Mouse (Mus musculus) stomach, embryonic 16.5 days (tissue): Measurements from ENCODE around the gene Ar. TPM values are rescaled to one million over a fixed set of nuclear protein-coding genes. Genes with fewer than 3 reads are reported as not detected.

Experiments used
- ATAC-seq: fragments of 200-750 bp; cut with Nextera tagmentation; 2 replicates; pipeline ENCODE4 v1.8.0; 2017; ENCODE audit warnings: moderate number of reproducible peaks, moderate TSS enrichment; ENCODE audit not compliant: insufficient read depth, low FRiP score
- H3K27ac ChIP-seq: fragments of 300-500 bp; sonication (generic); 2 replicates; pipeline ENCODE4 v1.5.1; 2014; ENCODE audit warnings: low read length
- H3K27me3 ChIP-seq: fragments of 300-500 bp; sonication (generic); 2 replicates; pipeline ENCODE4 v1.6.1; 2014; ENCODE audit warnings: low read length, control low read depth, mixed read lengths; ENCODE audit not compliant: control insufficient read depth, insufficient read depth
- H3K36me3 ChIP-seq: fragments of 300-500 bp; sonication (generic); 2 replicates; pipeline ENCODE4 v1.6.1; 2014; ENCODE audit warnings: low read length; ENCODE audit not compliant: control insufficient read depth, insufficient read depth
- H3K4me1 ChIP-seq: fragments of 300-500 bp; sonication (generic); 2 replicates; pipeline ENCODE4 v1.6.1; 2014; ENCODE audit warnings: low read length, control low read depth, mixed read lengths; ENCODE audit not compliant: control insufficient read depth, insufficient read depth
- H3K4me2 ChIP-seq: fragments of 300-500 bp; sonication (generic); 2 replicates; pipeline ENCODE4 v1.6.1; 2014; ENCODE audit warnings: low read depth, low read length, mixed read lengths
- H3K4me3 ChIP-seq: fragments of 300-500 bp; sonication (generic); replicated peaks from 2 replicates; pipeline ENCODE4 v1.5.1; 2014; ENCODE audit warnings: mild to moderate bottlenecking, low read length
- H3K9ac ChIP-seq: fragments of 300-500 bp; sonication (generic); 2 replicates; pipeline ENCODE4 v1.6.1; 2014; ENCODE audit warnings: low read length
- H3K9me3 ChIP-seq: fragments of 300-500 bp; sonication (generic); replicated peaks from 2 replicates; pipeline ENCODE4 v1.6.1; 2016; ENCODE audit warnings: low read length, control low read depth; ENCODE audit not compliant: control insufficient read depth
- WGBS: fragments of 180-500 bp; shearing (Covaris S2); extraction: QIAGEN DNeasy Blood & Tissue Kit; methylation state at CpG from one replicate; pipeline ENCODE4 v1.1.7; 2014; 5-methylcytosine and 5-hydroxymethylcytosine counted together
- polyA plus RNA-seq: library from polyadenylated mRNA; unstranded; fragments of >200 nt; fragmentation: Nextera tagmentation; extraction: Ambion mirVana; gene quantifications from 2 replicates; pipeline ENCODE4 v1.2.1, GENCODE M21; 2015

The Ar gene
- polyA plus RNA-seq, 1 experiment from 2014 or later = 0.28 TPM

- H3K4me1 ChIP-seq = no peaks in the 10 kb centered on the region
- H3K27ac ChIP-seq = no peak overlapping the region
- no peak overlapping the region for H3K9ac ChIP-seq
- no peak overlapping the region for H3K4me2 ChIP-seq
- no peak overlapping the region for H3K4me3 ChIP-seq
- no peaks in the 10 kb centered on the region for H3K9me3 ChIP-seq
- no peak for ATAC-seq
- H3K36me3 ChIP-seq = no peaks in the 10 kb centered on the region
- H3K27me3 ChIP-seq = no peaks in the 10 kb centered on the region
- 68% methylated on average over 1 of the region's 1 CpGs for WGBS
These were observed 198.9 kb downstream of the Ar start for GRCm38 (mm10) chrX:98347481-98347880.

DNA sequence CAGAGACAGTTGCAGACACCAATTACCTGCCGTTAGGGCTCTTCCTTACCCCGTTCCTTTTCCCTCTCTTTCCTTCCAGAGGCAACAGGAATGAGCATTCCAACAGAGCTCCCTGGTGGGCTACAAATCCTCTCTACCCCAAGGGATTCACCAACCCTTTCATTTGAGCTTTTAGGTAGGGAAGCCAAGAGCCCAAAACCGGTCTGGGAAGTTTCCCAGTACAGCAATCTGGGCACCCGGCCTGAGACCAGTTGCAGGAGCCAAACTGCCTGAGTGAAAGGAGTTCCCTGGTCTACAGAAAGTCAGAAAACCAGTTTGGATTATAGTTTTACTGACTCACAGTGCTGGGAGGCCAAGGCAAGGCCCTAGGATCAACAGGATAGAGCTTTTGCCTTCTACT, 199.5 kb downstream of the Ar start:
- Histone ChIP-seq H3K27ac (no peak overlapping the region; the same call in 1 of the 2 replicates), H3K9me3 (no peaks in the 10 kb centered on the region), H3K4me2 (no peak overlapping the region), H3K4me3 (no peak overlapping the region), H3K4me1 (no peaks in the 10 kb centered on the region), H3K9ac (no peak overlapping the region), H3K27me3 (no peaks in the 10 kb centered on the region), H3K36me3 (no peaks in the 10 kb centered on the region)
- WGBS = 33% methylated on average over 4 of the region's 4 CpGs
- no peak for ATAC-seq
